Mouse (Mus musculus) naive thymus-derived CD4-positive, alpha-beta T cell, adult 2 months (primary cell): ENCODE results near the gene Ddx23.
A peak's percentile ranks its signal among the peaks of the same experiment; 100 is the strongest.

Experiments
- DNase-seq: peaks from one replicate; pipeline ENCODE4 v3.0.0-alpha.2; 2011; ENCODE audit warnings: low read depth

Gene Ddx23

GRCm38 (mm10) chr15:98662567-98663545, at the start of gene Ddx23:
Gene Ddx23, minus strand, starts transcription at chr15:98662894.
- peak; percentile 94 for DNase-seq

GRCm38 (mm10) chr15:98710442-98710841, 47.7 kb upstream of the Ddx23 start:
- peak; percentile 83 for DNase-seq

- DNase-seq, result peak; percentile 81
Measured at GRCm38 (mm10) chr15:98707766-98708372, 45.2 kb upstream of the Ddx23 start, which contains the start of gene Ccdc65. Gene Ccdc65, plus strand, starts transcription at chr15:98708207.

- no peak for DNase-seq
Measured at GRCm38 (mm10) chr15:98704312-98704711, 41.6 kb upstream of the Ddx23 start.

GRCm38 (mm10) chr15:98699190-98700105, 36.8 kb upstream of the Ddx23 start:
- peak; percentile 88 for DNase-seq

- DNase-seq, result no peak
Measured at GRCm38 (mm10) chr15:98696216-98696615, 33.5 kb upstream of the Ddx23 start.

GRCm38 (mm10) chr15:98695726-98696125, 33.0 kb upstream of the Ddx23 start:
- DNase-seq, result no peak

GRCm38 (mm10) chr15:98692171-98692715, 29.5 kb upstream of the Ddx23 start:
- DNase-seq, result no peak

GRCm38 (mm10) chr15:98691486-98692147, 28.9 kb upstream of the Ddx23 start:
- DNase-seq, result no peak

GRCm38 (mm10) chr15:98689682-98690081, 27.0 kb upstream of the Ddx23 start:
- DNase-seq, result no peak

- DNase-seq, result no peak
Measured at GRCm38 (mm10) chr15:98685926-98686325, 23.2 kb upstream of the Ddx23 start.

GRCm38 (mm10) chr15:98683746-98684145, 21.1 kb upstream of the Ddx23 start:
- no peak for DNase-seq

GRCm38 (mm10) chr15:98683177-98683576, 20.5 kb upstream of the Ddx23 start:
- DNase-seq, result no peak

- no peak for DNase-seq
Measured at GRCm38 (mm10) chr15:98681633-98682032, 18.9 kb upstream of the Ddx23 start.

GRCm38 (mm10) chr15:98680660-98681059, 18.0 kb upstream of the Ddx23 start:
- DNase-seq, result no peak

GRCm38 (mm10) chr15:98677977-98678376, 15.3 kb upstream of the Ddx23 start:
- no peak for DNase-seq

- DNase-seq, result peak; percentile 82
Measured at GRCm38 (mm10) chr15:98676940-98677728, 14.4 kb upstream of the Ddx23 start, which contains the start of gene Rnd1. Gene Rnd1, minus strand, starts transcription at chr15:98677461.

- peak; percentile 71 for DNase-seq
Measured at GRCm38 (mm10) chr15:98676471-98676870, 13.8 kb upstream of the Ddx23 start.

GRCm38 (mm10) chr15:98675634-98676250, 13.0 kb upstream of the Ddx23 start:
- no peak for DNase-seq
